Mouse (Mus musculus) megakaryocyte, embryonic 14.5 days (primary cell): ENCODE results near the gene 2700097O09Rik.

ENCODE experiments used
- FLI1 ChIP-seq: IDR thresholded peaks from 2 replicates; pipeline ENCODE4 v1.6.1; 2012; ENCODE audit warnings: low read length, inconsistent platforms, mixed read lengths
- GATA1 ChIP-seq: IDR thresholded peaks from 3 replicates; pipeline ENCODE4 v1.6.1; 2012; ENCODE audit warnings: mixed read lengths, low read length, inconsistent platforms, borderline replicate concordance

DNA sequence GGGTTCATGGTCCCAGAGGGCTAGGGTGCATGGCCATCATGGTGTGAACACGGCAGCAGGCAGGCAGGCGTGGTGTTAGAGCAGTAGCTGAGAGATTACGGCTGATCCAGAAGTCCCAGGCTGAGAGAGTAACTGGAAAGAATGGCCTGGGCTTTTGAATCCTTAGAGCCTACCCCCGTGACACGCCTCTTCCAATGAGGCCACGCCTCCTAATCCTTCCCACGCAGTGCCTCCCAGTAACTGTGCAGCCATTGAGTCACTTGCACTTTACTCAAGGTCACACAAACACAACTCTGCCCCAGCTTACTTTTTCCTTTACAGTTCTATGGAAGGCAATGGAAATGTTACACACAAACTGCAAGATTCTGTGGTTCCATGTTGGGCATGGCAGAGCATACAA is 73.8 kb downstream of the 2700097O09Rik start:
- TF ChIP-seq GATA1 (no peak), FLI1 (no peak)
